Mouse (Mus musculus): ENCODE results near the gene Cdh23.

The Cdh23 gene

GRCm38 (mm10) chr10:60644079-60644641 lies 52.1 kb downstream of the Cdh23 start:
- in situ Hi-C loops (cut with MboI, MseI): no loop called here

DNA sequence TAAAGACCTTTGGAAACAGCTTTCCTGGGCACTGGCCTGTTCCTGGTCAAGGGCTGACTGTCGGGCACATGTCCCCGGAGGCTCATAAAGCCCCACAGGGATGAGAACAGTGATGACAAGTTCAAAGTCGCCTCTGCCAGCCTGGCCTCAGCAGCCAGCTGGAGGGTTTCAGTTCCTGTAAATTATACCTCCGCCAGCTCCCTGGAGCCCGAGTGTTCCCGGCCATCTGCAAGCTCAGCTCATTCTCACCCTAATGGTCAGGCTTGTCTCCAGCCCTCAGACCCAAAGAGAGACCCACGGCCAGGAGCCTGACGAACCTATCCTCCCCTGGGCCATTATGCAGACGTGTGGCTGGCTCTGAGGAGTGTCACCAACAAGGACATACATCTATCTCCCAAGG lies 57.0 kb downstream of the Cdh23 start:
- in situ Hi-C loops (cut with MboI, MseI): loop anchor here (5.0 kb wide), 1 partner anchor 58 kb away; the partner anchor contains the start of gene Cdh23

GRCm38 (mm10) chr10:60635568-60636295 lies 60.6 kb downstream of the Cdh23 start:
- in situ Hi-C loops (cut with MboI, MseI): loop anchor here (5.0 kb wide), 1 partner anchor 62 kb away; the partner anchor contains the start of gene Cdh23

DNA sequence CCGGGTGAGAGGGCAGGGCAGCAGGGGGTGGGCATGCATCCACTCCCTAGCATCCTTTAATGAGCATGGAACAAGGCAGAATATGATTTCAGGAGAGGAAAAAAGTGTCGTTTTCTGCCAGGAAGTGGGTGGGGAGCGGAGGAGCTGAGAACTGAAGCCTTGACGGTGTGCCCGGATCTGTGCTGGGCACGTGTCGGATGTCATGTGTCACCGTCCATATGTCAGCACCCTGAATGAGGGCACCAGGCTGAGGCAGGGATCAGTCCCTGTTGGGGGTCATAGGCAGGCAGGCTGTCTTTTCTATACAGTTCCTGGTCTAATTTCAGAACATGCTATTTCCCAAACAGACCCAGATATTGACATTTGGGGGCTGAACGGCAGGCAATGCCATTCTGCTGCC lies 61.9 kb downstream of the Cdh23 start:
- in situ Hi-C loops (cut with MboI, MseI): no loop called here

DNA sequence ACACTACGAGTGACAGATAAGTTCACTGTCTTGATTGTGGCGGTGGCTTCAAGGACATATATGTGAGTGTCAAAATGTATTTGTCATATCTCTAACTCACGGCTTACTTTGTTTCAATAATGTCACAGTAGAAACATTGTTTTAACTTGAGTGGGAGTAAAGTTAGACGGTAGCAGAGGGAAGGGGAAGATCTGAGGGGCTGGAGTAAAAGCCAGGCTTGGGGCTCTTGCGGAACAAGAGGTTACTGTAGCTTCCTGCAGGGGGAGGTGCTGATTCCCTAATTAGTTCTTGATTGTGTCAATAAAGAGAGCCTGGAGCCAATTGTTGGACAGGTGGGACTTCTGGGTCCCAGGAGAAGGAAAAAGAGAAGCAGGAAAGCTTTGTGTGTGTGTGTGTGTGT lies 70.2 kb downstream of the Cdh23 start:
- in situ Hi-C loops (cut with MboI, MseI): no loop called here

- in situ Hi-C loops (cut with MboI, MseI): no loop called here
These were observed 70.8 kb downstream of the Cdh23 start for GRCm38 (mm10) chr10:60625511-60625910.

DNA sequence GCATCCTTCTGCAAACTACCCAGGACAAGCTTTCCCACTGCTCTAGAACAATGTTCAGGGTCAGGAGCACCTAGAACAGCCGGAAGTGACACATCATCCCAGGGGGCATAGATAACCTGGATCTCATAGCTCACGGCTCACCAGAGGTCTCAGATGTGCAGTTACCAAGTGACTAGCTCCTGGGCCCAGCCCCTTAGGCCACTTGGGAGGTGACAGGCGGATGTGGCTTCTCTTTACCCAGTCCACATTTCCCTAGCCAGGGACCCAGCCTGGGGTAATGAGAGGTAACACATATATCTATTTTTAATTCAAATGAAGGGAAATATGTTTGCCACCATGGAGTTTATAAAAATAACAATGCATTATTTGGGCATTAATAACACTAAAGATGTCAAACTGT lies 71.3 kb downstream of the Cdh23 start:
- in situ Hi-C loops (cut with MboI, MseI): no loop called here

GRCm38 (mm10) chr10:60624217-60624708 lies 72.0 kb downstream of the Cdh23 start:
- in situ Hi-C loops (cut with MboI, MseI): no loop called here

- in situ Hi-C loops (cut with MboI, MseI): no loop called here
These were observed 73.5 kb downstream of the Cdh23 start for GRCm38 (mm10) chr10:60622836-60623235.

- in situ Hi-C loops (cut with MboI, MseI): no loop called here
These were observed 74.7 kb downstream of the Cdh23 start for GRCm38 (mm10) chr10:60621470-60622170.

GRCm38 (mm10) chr10:60615898-60616297 lies 80.4 kb downstream of the Cdh23 start:
- in situ Hi-C loops (cut with MboI, MseI): no loop called here

DNA sequence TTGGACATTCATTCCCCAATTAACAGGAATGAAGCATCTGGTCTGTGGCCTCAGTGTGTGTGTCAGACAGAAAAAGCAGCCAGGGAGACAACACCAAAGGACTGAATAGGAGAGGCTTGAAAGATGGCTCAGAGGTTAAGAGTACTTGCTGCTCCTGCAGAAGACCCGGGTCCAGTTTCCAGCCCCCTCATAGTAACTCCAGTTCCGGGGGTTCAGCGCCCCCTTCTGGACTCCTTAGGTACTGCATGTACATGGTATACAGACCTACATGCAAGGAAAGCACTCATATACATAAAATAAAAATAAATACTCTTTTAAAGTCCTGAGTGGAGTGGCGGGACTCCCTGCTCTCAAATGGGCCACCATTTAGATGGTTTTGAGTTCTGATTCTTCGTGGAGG lies 83.4 kb downstream of the Cdh23 start:
- in situ Hi-C loops (cut with MboI, MseI): loop anchor here (5.0 kb wide), 1 partner anchor 306 kb away; no protein-coding TSS in a partner anchor

- in situ Hi-C loops (cut with MboI, MseI): no loop called here
These were observed 89.1 kb downstream of the Cdh23 start for GRCm38 (mm10) chr10:60607166-60607565.

- in situ Hi-C loops (cut with MboI, MseI): no loop called here
These were observed 89.6 kb downstream of the Cdh23 start for GRCm38 (mm10) chr10:60606661-60607060.

- in situ Hi-C loops (cut with MboI, MseI): no loop called here
These were observed 94.1 kb downstream of the Cdh23 start for GRCm38 (mm10) chr10:60602235-60602634.

DNA sequence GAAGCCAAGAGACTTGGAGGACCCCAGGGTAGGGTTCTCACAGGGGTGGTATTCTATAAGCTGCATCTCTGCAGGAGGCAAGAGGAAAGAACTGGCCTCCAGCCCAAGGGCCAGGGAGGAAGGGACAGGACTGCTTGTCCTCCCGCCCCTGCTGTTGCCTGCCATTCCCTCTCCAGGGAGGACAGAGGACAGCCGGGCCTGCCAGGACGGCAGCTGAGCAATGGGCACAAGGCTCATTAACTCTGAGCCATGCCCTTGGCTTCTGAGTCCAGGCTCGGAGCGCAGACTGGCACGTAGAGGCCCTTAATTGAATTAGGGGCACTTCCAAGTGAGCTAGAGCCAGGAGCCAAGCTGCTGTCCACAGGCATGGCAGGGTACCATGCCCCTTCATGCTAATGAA lies 101.1 kb downstream of the Cdh23 start:
- in situ Hi-C loops (cut with MboI, MseI): no loop called here

- in situ Hi-C loops (cut with MboI, MseI): no loop called here
These were observed 103.3 kb downstream of the Cdh23 start for GRCm38 (mm10) chr10:60592881-60593575.

- in situ Hi-C loops (cut with MboI, MseI): no loop called here
These were observed 105.0 kb downstream of the Cdh23 start for GRCm38 (mm10) chr10:60591281-60591680.

DNA sequence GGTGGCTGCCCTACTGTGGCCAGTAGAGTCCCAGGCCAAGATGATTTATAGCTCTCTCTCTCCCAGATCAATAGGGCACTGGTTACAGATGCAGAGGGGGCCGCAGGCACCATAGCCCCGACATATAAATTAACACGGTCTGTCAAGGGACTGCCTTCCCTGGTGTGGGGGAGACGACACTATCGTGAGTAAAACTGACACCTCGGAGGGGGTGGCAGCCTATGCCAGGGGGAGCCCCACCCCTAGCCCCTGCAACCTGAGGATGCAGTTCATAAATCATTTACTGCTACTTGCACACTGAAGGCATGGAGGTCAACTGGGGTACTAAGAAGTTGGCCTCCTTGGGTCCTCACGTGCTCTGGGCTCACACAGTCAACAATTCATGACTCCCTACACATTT lies 106.0 kb downstream of the Cdh23 start:
- in situ Hi-C loops (cut with MboI, MseI): no loop called here

DNA sequence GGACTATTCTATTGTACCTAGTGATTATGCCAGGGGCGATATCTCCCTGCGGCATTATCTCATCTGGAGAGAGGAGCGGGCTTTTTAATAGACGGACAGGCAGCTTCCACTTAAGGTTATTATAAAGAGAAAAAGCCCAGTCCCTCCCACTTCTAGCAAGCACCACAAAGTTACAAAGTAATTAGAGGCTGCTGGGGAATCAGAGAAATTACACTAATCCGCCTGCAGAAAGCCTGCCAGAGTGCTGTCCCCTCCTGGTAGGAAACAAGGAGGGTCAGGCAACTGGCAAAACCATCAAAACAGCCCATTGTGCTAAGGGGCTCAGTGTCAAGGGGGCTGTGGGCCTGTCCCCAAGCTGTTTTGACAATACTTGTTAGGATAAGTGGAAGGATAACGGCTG lies 110.6 kb downstream of the Cdh23 start:
- in situ Hi-C loops (cut with MboI, MseI): no loop called here

DNA sequence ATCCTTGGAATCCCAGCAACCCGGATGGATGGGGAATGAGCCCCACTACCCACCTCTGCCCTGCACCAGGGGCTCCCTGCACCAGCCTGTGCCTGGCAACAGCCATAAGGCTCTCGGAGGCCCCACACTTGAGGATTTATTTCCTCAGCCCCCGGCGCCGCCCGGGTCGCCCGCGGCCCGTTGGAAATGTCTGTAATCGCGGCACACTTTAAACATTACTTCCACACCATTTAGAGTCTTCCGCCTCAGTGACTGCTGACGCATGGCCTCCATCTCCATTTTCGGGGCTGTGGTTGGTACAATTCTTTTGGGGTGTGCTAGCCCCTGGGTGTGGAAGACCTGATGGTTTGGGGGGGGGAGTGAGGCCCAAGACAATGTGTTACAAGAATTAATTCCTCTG lies 113.3 kb downstream of the Cdh23 start:
- in situ Hi-C loops (cut with MboI, MseI): no loop called here

DNA sequence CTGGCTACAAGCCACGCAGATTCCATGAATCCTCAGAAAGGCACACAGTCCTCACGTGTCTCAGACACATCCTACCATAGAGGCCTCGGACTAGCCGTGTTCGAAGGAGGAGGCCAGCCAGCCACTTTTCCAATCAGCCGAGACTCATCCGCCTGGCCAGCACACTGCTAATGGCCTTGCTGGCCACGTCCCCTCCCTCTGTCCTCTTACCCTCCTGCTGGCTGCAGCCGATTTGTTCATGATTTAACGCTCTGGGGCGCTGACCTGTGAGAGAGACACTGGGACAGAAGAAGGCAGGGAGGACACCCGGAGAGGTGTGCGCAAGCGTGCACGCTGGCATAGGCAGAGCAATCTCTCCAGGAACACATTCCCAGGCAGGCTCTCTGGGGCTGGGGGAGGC lies 115.6 kb downstream of the Cdh23 start:
- in situ Hi-C loops (cut with MboI, MseI): no loop called here

All from regulatory T cell (primary cell).